Mouse (Mus musculus) gastrocnemius, postnatal 14 days (tissue): ENCODE data around the gene Slc5a9. TPM values are rescaled to one million over a fixed set of nuclear protein-coding genes. Genes with fewer than 3 reads are reported as not detected.
"Not testable (repeated sequence)": the region's sequence is repeated elsewhere in the genome, so short reads cannot be mapped to it uniquely, and the experiment has no call there.

ENCODE experiments used
- DNase-seq: peaks from one replicate; pipeline ENCODE4 v3.0.0; 2021; ENCODE audit warnings: mixed read lengths
- intact Hi-C: fragments of 180-260 bp; cut with DNase I; formaldehyde crosslinking; loops from one replicate; pipeline ENCODE4 v1.15.1; 2025; ENCODE audit warnings: low total_unique reads
- long read RNA-seq, 2 experiments: library from polyadenylated mRNA; stranded (forward); transcript quantifications; one replicate each; pipeline ENCODE4 v2.0.0; 2021
- total RNA-seq, 2 experiments: library from RNA; stranded (reverse); gene quantifications; 2 replicates each; pipeline ENCODE4 v1.2.3; 2021

The Slc5a9 gene
- total RNA-seq = not detected
- long read RNA-seq, experiment 1 = 0 reads
- long read RNA-seq, experiment 2 = 0 reads

DNA sequence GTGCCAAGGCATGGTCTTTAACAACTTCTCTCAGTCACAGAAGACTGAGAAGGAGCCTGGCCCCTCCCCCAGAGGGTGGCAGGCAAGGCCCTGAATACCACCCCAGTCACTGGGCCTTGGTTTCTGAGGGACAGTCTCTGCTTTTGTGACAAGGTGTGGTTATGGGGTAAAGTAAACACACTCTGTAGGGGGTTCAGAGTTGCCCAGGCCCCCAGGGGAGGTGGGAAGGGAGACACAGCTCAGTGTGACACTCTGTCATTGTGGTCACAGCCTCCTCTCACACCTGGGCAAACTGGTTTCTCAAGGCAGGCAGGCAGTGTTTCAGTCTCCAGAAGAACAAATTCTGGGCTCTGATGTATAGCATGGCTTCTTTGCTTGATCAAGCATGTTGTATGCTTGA lies at the start of gene Slc5a9:
TSS of gene Slc5a9 (minus strand) at position 144 of the 400 bp plus-strand sequence.
- no peak for DNase-seq
- intact Hi-C loops = no loop called here

DNA sequence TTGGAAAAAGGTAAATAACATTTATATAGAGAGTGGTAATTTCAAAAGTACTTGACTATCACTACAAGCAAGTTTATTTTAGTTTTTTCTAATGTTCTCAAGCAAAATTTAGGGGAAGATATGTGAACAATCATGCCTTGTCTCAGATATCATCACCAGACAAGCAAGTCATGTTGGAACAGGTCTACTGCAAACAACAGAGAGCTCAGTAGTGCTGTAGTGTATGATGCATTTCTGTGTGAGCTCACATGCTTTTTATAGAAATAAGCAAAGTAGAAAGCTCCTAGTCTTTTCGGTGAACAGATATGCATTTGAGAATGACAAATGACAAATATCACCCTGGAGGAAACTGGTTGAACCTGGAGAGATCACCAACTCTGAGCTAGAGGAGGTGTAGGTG lies 16.4 kb upstream of the Slc5a9 start, which contains the start of gene Skint8:
TSS of gene Skint8 (plus strand) at position 301 of the 400 bp plus-strand sequence.
- DNase-seq = no peak
- intact Hi-C loops = no loop called here

DNA sequence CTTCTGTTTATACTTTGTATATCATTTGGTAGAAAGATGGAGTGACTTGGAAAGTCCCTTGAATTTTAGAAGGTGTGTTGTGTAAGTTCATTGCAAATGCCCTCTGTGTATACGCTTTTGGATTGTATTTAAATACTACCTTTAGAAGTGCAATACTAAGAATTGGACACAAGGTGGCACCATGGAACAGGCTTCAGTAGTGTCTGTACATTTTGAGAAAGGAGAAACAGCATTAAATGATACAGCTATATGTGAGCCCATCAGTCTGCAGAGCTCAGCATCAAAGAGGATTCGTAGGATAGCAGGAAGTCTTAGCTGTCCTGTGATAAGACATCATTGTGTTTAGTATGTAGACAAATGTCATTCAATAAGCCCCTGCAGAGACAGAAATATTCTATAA lies 5.2 kb upstream of the Slc5a9 start:
- no peak for DNase-seq
- intact Hi-C loops = no loop called here

DNA sequence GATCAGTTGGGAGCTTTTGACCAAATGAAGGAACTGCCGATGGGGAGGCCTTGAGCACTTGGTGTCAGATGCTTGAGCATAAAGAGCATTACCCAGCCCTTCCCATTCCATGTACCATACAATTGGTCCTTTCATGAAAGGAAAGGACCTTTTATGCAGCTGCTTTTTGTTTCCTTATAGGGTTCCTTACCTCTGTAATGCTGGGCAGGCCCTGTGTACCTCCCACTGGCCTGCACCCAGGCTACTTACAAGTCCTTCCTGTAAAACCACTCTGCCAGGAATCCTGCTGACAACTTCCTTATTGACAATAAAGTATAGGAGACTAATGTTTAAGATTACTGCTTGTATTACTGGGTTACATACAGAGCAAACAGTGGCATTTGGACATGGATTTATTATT lies 1.2 kb downstream of the Slc5a9 start:
- intact Hi-C loops = no loop called here
- DNase-seq = no peak

DNA sequence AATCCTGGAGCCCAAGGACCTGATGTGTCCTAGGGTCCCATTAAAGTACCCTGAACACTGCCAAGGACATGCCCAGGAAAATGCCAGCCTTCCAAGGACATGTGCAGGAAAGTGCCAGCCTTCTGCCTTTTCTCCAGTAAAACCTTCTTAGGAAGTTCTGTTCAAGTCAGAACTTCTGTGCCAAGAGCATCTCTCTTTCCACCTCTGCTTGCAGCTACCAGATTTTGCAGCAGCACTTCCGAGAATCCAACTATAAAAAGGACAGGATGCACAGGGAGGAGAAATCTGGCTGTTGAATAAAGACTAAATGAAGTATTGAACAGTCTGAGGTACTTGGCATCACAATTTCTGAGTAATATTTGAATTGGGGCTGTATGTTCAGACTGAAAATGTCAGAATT lies 2.2 kb downstream of the Slc5a9 start:
- intact Hi-C loops, DNase-seq: not testable (repeated sequence)

DNA sequence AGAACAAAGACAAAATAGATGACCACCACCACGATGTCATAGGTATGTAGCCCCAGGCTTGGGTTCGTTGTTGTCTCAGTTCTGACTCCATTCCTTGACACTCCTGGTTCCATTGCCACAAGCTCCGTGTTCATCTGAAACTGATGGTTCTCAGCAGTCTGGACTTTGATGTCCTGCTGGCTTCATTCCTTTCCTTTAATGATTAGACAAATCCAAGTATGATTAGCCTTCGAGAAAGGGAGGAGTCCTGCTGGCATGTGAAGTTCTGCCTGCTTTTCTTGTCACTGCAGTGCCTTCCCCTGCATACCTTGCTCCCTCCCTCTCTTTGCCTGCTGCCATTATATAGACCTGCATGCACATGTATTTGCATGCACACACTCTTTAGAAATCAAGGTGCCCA lies 4.2 kb downstream of the Slc5a9 start:
- DNase-seq = no peak
- intact Hi-C loops = no loop called here

DNA sequence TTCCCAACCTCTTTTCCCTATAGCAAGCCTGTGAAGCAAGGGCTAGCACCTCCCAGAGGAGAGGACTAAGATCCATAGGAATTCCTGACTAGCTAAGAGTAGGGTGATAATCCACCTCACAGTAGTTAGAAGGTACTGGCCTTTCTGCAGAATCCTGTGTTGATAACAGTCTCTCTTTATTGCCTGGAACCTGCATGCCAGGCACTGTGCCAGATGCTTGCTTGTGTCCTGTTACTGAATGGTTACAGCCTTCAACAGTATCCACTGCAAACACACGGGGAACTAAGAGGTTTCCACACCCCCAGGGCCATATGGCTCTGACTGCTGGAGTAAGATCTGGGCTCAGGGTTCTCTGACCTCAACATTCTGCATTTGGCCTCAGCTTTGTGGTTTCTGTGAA lies 5.0 kb downstream of the Slc5a9 start:
- intact Hi-C loops = no loop called here
- DNase-seq = no peak

DNA sequence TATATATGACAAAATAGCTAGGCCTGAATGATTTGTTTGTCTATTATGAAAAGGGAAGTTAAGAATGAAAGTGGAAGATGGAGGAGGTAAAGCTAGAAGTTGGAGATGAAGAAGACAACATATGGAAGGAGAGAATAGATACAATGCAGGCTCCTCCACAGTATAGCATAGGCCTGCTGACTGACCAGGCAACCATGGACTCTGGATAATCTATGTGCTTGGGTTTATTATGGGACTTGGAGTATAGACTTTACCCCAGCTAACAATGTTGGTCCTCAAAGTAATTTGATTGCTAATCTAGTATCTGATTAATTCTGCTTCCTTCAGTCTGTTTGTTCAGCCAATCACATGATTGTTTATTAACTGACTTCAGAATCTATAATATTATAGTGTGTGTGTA lies 10.6 kb downstream of the Slc5a9 start:
- intact Hi-C loops = no loop called here
- DNase-seq = no peak

DNA sequence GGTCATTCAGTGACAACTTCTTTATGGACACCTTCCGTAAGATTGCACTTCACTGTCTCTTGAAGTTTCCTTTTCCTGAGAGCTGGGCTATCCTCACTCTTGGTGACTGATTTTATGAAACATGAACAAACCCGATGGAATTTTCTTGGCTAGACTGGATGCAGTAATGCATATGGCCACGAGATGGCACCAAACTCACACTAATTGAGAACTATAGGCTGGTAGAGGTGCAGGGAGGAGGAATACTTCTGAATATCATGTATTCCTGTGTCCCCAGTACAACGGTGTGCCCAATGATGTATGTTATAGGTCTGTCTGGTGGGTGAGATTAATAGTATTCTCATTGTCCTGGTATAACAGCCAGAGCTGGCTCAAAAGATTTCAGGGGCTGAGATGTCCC lies 16.1 kb downstream of the Slc5a9 start:
- peak; percentile 33 for DNase-seq
- intact Hi-C loops = no loop called here

DNA sequence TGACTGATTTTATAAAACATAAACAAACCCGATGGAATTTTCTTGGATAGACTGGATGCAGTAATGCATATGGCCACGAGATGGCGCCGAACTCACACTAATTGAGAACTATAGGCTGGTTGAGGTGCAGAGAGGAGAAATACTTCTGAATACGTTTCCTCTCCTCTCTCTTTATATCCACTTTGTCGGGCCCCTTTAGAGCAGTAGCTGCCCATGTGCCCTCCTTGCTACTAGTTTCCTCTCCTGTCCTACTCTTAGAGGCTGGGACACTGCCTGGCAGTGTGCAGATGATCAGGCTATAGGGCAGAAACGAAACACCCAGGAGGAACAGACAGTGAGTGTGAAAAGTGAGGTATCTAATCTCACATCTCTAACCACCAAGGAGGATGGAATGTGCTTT lies 16.7 kb downstream of the Slc5a9 start:
- intact Hi-C loops = no loop called here
- peak; percentile 22 for DNase-seq

DNA sequence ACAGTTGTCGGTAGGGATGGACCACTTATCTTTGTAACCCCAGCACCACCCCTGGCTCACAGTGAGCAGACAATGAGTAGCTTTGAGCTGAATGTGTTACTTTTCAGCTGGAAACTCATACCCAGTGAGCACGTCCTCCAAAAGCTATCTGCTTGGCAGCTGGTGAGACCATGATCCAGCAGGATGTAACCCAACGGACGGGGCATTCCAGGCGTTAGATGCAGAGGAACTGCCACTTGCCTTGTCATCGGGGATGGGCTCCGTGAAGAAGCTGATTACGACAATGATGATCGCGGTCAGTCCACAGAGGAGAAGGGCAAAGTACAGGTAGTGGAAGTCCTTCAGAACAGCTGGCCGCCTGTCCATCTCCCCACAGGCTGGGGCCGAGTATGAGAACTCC lies 19.2 kb downstream of the Slc5a9 start:
- no peak for DNase-seq
- intact Hi-C loops = no loop called here

DNA sequence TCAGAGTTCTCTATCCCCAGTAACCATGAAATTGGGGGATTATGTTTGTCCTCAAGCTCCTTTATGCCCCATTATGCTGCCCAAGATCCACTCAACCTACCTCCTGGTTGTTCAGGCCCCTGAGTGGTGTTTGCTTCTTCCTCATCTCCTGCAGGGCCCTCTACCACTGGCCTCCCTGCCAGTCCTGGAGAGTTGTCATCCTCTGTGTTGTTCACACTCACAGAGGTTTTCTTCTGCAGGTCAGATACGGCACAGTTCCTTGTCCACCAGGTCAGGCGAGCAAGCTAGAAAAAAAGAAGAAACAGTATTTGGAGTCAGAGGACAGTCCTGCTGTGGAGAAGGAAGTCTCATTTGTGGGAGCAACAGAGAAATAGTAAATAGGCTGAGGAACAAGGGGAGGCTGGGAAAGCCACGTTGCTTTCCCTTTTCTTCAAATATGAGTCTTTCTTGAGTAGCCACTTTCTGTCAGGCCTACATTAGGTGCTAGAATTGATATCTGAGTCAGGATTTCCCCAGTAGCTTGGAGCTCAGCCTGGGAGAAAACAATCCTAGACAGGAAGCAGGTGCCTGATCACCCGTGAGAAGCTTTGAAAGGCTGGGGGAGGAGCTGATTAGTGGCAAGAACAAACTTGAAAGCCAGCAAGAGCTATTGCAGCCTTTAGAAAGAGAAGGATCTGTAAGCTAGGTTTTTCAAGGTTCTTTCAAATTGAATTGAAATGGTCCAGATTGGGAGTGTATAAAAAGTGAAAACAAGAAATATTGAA lies 22.4 kb downstream of the Slc5a9 start:
- intact Hi-C loops = no loop called here

DNA sequence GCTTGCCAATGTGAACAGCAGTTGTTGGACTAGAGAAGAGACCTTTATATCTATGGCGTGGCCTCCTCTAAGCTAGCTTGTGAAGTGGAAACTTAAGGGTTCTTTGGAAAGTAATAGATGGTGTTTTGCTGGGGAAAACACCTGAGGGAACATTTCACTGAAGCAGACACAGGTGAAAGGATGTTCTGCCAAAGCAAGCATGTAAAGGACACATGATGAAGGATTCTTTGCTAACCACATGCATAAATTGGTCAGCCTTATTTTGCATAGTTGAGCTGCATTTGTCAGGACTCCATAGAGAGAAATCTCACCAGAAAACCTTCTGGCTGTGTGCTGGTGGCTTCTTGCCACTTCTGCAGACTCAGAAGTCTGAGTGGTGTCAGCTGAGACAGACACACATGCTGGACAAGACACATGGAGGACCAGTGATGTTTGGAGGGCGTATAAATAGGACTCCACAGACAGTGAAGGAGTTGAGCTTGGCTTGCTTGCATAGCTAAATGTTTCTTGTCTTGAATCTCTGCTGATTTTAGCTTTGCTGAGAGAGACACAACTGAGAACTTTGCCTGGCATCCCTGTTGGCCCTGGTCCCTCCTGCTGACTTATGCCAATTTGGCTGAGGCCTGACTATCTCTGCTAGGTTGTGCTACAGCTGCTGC lies 34.8 kb downstream of the Slc5a9 start:
- DNase-seq = no peak
- intact Hi-C loops = no loop called here

More for the DNA sequence above, 22.4 kb downstream of the Slc5a9 start:
- DNase-seq = no peak

DNA sequence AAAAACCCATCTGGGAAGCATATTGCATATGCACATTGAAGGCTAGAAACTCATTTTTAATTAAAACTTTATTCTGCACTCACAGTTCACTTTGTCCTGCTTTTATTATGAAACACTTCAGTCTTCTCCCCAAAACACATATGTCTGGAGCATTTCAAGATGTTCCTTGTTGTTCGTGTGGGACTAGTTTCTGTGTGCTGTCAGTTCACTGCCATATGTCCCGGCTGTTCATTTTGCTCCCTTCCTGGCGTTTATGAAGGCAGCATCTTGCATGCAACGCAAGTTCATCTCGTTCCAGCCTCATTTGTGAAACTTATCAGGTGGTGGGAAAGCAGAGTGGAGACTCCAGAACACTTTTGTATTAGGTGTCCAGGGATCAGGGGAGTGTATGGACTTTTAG lies 36.0 kb downstream of the Slc5a9 start:
- intact Hi-C loops = no loop called here

DNA sequence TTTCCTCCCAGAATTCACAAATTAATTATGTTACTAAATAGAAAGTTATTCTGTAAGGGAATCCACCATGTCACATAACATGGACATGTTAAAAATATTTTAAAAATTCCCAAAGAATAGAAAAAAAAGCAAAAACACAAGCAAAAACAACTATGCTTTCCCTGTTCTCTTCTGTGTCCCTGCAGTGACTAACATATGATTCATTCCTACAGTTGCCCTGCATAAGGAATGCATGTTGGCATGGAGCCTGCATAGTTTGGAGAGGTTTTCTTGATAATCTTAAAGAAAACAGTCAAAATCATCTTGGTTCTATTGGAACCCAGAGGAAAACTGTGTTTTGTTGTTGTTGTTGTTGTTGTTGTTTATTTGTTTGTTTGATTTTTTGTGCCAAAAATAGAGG lies 50.1 kb downstream of the Slc5a9 start:
- intact Hi-C loops = no loop called here

More for the DNA sequence above, 36.0 kb downstream of the Slc5a9 start:
- DNase-seq = no peak

DNA sequence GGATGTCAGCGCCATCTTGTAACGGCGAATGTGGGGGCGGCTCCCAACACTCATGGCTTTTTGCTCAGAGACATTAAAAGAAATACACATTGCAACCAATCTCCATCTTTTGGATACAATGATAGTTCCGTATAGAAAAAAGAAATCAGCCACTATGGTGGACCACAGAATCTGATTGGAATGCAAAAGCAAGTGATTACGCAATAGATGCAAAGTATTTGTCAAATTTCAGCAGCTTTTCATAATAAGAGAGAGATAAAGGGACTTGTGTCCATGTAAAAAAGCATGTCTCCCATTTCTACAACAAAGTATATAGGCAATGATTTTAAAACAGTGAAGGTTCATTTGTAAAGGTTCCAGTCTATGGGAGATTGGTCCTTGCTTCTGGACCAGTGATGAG lies 63.8 kb downstream of the Slc5a9 start:
- intact Hi-C loops = no loop called here
- no peak for DNase-seq

More for the DNA sequence above, 50.1 kb downstream of the Slc5a9 start:
- no peak for DNase-seq

Other genes starting within 250 kb of the Slc5a9 start
- gene Spata6, start 182.9 kb downstream of the Slc5a9 start, total RNA-seq = 1 to 10 TPM; 6.8 to 7.9 TPM
- not detected for gene Skint8, start 16.5 kb upstream of the Slc5a9 start, total RNA-seq
- not detected for gene Skint7, start 70.0 kb upstream of the Slc5a9 start, total RNA-seq
- gene Skint1, start 103.4 kb upstream of the Slc5a9 start, total RNA-seq = not detected
- gene Skint4, start 169.1 kb upstream of the Slc5a9 start, total RNA-seq = not detected